Mouse (Mus musculus): Measurements from ENCODE around the gene Slco2a1.

DNA sequence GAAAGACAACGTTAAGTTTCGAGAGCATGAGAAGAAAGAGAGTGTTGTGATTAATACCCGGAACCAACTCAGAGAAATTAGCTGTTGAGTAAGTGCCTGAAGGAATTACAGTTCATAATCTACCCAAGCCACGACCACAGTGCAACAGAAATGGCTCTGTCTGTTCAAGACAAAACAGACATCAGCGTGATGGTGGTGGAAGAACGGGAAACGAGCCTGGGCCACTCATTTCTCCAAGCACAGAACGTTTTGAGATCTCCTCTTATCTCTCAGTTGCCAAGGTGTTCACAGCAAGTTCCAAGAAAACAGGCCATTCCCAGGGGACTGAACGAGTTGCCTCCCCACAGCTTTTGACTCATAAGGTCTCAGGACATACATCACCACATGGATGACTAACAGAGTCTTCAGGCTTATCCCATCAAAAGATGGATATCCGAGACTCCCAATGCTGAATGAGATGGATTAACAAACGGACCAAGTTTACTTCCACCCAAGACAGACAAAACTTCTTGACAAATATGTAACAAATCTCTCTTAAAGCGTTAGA, 42.0 kb upstream of the Slco2a1 start:
- TF ChIP-seq CTCF (IDR thresholded peaks at IDR 0.05; ENCODE audit: insufficient read depth, low read length) (no peak), POLR2A (IDR thresholded peaks at IDR 0.05; ENCODE audit: borderline replicate concordance, extremely low read depth, low read depth, low read length) (no peak)

All from lung, adult 2 months (tissue).